Mouse (Mus musculus) liver, adult (tissue): ENCODE results near the gene Fam107b.
A peak's percentile ranks its signal among the peaks of the same experiment; 100 is the strongest.

Source experiments
- GATA4 ChIP-seq: IDR thresholded peaks from 2 replicates; pipeline ENCODE4 v1.6.1; 2014; ENCODE audit warnings: mild to moderate bottlenecking, low read length; ENCODE audit not compliant: insufficient replicate concordance

Gene Fam107b

GRCm38 (mm10) chr2:3713682-3714361 lies 143.5 kb downstream of the Fam107b start:
- TF ChIP-seq GATA4, result no peak

DNA sequence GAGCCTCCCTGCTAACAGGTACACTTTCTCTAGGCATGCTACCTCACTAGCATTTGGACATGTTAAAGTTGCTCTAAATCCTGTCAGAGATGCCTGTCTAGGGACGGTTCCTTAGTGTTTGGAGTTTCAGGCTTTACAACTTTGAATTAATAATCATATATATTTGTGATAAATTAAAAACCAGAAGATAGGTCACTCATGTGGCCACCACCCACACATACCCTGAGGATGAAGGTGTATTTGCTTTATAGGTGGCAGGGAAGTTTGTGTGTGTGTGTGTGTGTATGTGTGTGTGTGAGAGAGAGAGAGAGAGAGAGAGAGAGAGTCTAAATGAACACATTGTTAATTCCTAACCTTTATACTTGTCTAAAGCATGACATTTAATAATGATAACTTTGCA lies 144.2 kb downstream of the Fam107b start:
- no peak for TF ChIP-seq GATA4

DNA sequence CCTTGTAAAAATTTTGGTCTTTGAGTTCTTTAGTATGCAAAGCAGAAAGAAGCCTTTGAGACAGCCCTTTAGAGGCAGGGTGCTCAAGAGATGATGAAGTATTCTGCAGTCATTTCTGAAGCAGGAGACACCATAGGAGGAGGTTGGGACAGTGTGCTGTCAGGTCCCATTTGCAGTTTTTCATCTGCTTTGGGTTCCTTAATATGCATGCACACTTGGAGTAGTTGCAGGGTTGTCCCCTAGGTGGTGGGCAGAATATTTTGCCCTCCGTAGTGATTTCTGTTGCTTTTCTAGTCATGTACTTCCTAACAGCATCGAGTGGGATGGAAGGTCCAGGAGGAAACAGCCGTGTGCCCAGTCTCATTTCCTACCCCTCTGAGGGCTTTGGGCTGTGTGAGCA lies 145.1 kb downstream of the Fam107b start:
- no peak for TF ChIP-seq GATA4

GRCm38 (mm10) chr2:3717268-3717667 lies 147.0 kb downstream of the Fam107b start:
- TF ChIP-seq GATA4, result no peak

- no peak for TF ChIP-seq GATA4
Observed at GRCm38 (mm10) chr2:3717847-3718246, 147.6 kb downstream of the Fam107b start.

DNA sequence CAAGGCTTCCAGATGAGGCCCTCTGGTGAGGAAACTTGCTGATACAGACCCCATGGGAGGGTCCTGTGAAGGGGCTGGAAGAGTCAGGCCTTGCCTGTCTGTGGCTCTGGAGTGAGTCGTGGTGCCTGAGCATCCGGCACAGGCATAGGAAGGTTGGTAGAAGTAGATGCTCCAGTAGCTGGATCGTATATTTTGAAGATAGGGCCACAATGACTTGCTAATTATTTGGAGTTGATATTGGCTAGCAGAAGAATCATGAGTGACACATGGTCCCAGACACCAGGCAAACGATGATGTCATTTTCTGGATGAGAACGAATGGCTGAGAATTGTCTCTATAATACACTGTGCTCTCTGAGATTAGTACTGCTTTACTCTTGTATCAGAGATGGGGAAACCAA lies 150.8 kb downstream of the Fam107b start:
- no peak for TF ChIP-seq GATA4

GRCm38 (mm10) chr2:3721974-3722373 lies 151.7 kb downstream of the Fam107b start:
- no peak for TF ChIP-seq GATA4

- TF ChIP-seq GATA4, result no peak
Observed at GRCm38 (mm10) chr2:3723391-3724106, 153.3 kb downstream of the Fam107b start.

DNA sequence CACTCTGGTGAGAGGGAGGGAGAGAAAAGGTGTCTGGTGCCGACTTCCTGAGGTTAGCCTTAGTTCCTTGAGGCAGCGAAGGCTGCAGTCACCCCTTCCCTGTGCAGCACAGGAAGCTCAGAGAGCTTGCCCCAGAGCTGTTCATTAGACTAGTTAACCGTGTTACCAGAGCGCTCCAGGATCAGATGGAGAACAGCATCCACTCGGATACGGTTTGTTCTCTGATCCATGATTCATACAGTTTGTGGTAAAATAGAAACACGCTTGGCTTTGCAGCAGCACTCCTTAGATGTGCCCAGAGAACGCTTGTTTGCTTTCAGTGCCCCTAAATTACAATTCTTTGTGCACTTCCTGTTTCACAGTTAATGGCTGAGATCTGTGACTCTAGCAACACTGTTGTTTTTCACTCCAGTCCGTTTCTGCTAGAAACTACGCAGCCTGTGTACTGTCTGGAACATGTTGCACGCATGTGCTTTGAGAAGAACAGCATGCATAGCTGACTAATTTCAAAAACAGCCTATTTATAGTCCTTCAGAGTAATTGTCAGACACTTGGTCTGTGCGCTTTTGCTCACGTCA lies 156.3 kb downstream of the Fam107b start:
- TF ChIP-seq GATA4, result no peak

DNA sequence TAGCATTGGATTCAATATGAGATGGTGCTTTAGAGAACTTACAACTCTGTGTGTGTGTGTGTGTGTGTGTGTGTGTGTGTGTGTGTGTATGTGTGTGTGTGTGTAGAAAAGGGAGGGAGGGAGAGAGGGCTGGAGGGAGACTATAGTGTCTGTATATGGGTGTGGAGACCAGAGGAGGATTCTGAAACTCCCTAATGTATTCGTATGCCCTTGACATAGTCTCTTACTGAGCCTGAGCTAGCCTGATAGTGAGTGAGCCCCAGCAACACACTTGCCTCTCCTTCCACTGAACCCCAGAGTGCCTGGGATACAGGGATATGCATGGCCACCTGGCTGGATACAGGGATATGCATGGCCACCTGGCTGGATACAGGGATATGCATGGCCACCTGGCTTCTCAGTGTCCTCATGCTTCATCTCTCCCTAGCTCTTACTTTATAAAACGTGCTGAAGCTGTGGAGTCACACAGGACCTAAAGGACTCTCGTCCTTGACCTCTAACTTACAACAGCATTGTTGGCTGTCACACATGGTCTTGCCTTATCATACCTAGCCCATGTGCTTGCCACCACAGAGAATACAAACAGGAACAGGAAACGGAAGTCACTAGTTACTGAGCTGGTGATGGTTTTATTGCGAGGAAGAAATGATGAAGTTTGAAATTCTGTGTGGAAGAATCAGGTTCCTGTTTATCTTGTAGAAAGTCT lies 157.1 kb downstream of the Fam107b start:
- TF ChIP-seq GATA4, result no peak

DNA sequence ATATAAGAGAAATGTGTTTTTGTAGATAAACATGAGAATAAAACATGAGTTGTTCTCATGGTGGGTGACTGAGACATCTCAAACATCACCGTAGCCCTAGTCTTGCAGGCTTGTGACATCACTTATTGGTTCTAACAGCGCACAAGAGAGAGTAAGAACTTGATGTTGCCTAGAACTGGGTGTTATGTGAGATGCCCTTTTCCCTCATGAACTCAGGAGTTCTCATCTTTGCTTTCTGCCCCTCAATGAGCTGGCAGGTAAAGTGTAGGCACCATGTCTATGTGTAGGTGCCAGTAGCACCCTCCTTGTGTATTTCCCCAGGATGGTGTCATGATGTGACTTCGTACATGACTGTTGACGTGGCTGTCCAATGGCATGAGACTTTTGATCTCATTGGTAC lies 157.8 kb downstream of the Fam107b start:
- TF ChIP-seq GATA4, result no peak

- no peak for TF ChIP-seq GATA4
Observed at GRCm38 (mm10) chr2:3729586-3729985, 159.3 kb downstream of the Fam107b start.

DNA sequence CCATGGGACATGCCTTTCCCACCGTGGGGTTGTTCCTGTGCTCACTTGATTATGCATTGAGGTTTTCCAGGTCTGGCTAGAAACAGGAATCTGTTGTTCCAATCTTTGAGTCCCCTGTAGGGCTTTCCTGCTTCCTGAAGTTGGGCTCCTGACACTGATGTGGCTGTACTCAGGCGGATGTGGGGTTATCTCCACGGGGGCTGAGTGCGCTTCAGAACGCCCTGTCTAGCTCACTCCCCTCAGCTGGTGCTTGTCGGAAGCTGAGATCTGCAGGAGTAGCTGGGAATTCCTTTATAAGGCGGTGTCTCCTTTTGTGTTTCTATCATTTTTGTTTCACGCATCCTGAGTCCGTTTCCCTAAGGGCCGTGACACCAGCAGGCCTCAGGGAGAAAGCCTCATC lies 160.5 kb downstream of the Fam107b start:
- peak; percentile 90 for TF ChIP-seq GATA4

DNA sequence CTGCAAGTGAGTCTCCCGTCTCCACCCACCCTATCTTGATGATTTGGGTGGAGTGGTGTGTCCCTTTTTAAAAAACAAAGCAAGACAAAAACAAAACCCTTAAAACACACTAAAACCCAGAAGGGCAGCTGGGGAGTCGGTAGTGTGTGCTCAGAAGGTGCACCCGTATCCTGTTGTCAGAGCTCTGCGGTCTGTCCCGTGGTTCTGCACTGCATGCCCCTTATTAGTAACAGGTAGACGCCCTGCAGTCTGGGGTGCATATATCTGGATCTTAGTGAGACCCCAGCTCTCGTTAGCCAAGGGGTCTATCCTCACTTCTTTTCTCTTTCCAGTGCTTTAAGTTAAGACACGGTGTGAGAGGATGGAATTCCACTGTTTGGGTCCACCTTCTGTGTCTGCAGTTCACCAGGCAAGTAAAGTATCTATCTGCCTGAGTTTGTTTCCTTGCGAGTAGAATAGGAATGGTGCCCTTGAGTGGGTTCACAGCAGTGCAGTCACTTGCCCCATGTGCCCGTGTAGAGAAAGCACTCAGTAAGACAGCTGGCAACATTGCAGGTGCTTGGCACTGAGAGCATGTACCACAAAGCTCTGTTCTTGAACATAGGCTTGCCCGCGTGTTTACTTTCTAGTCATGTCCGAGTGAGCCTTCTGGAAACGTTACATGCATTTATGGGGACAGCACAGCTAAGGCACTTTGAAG lies 161.2 kb downstream of the Fam107b start:
- TF ChIP-seq GATA4, result no peak
